Mouse (Mus musculus): ENCODE data around the gene Abhd4. TPM values are rescaled to one million over a fixed set of nuclear protein-coding genes. Genes with fewer than 3 reads are reported as not detected.

The Abhd4 gene
- total and polyA plus RNA-seq, 2 experiments, result 22.1 to 38.4 TPM

DNA sequence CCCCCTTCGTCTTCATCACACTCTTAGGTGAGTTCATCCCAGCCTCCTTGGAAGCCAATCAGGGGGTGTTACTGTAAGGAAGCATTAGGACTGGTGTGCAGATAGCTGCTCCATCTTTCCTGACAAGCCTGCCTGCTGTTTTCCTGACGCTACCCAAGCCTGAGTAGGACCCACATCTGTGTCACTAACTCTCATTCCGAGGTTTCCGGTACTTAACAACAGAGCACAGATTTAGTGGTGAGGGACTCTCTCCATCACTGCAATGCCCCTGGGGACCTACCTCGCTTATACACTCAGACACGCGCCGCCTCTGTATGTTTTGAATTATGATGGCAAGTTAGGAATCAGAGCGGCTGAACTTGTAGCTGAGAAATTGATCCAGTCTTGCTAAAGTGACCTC, 35.3 kb upstream of the Abhd4 start:
- 88% methylated on average over 9 of the region's 9 CpGs for WGBS
- DNase-seq (ENCODE audit: extremely low read depth, low read depth, low spot score), result no peak
- Histone ChIP-seq H3K79me2 (ENCODE audit: control insufficient read depth, insufficient read depth, low read length) (no peaks in the 10 kb centered on the region), H3K27me3 (ENCODE audit: control insufficient read depth, insufficient read depth, low read length) (no peaks in the 10 kb centered on the region), H3K9ac (ENCODE audit: low read depth, low read length) (no peak overlapping the region), H3K27ac (replicated peaks; ENCODE audit: insufficient read depth, low read depth, low read length) (no peak overlapping the region), H3K4me3 (ENCODE audit: insufficient read depth, low read depth, low read length) (no peak overlapping the region), H3K4me1 (ENCODE audit: control insufficient read depth, insufficient read depth, low read length) (0 out of 2 replicates have a peak, but pooled peaks cover 2% of the 10 kb centered on the region), H3K36me3 (ENCODE audit: control insufficient read depth, insufficient read depth, low read length) (no peaks in the 10 kb centered on the region)
- TF ChIP-seq POLR2A (IDR thresholded peaks at IDR 0.05; ENCODE audit: extremely low read depth, insufficient read depth, low read length), result no peak
- TF ChIP-seq CTCF (IDR thresholded peaks at IDR 0.05; ENCODE audit: low read depth, low read length), result no peak

DNA sequence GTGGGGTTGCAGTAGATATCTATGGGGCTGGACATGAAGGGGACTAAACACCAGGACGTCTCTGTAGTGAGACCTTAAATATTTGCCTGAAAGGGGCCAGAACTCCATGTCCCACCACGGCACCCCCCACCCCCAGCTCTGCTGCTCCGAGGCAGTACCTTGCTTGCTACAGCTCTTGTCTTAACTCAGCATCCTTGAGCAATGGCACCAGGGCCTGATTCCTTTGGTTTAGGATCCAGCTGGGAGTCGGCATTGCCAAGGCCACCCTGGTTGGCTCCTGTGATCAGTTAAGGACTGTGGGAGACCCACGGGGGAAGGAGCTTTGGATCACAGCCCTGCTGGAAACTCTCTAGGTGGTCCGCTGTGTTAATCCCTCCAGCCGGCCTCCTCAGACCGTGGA, 34.7 kb upstream of the Abhd4 start:
- 77% methylated on average over 8 of the region's 8 CpGs for WGBS

DNA sequence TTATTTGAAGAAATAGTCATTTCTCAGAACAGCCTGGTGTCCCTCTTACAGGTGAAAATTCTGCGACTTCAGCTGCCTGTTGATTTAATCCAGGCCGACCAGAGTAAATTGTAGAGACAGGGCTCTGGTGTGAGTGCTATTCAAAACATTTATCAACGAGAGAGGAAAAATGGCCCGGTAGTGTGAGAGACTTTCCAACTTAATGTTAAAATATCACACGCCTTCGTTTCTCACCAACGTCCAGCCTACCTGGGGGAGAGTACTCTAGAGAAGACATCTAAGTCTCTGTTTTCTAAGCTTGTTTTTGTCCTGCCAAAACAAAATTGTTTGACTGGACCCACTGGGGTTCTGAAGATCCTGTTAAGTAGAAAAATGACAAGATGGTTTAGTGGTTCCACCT, 34.1 kb upstream of the Abhd4 start:
- DNase-seq (ENCODE audit: extremely low read depth, low read depth, low spot score), result no peak
- H3K36me3 ChIP-seq (ENCODE audit: control insufficient read depth, insufficient read depth, low read length), result no peaks in the 10 kb centered on the region
- no peaks in the 10 kb centered on the region for H3K79me2 ChIP-seq (ENCODE audit: control insufficient read depth, insufficient read depth, low read length)
- H3K27me3 ChIP-seq (ENCODE audit: control insufficient read depth, insufficient read depth, low read length), result no peaks in the 10 kb centered on the region
- WGBS, result 80% methylated on average over 7 of the region's 7 CpGs
- no peak for TF ChIP-seq POLR2A (IDR thresholded peaks at IDR 0.05; ENCODE audit: extremely low read depth, insufficient read depth, low read length)
- no peak for TF ChIP-seq CTCF (IDR thresholded peaks at IDR 0.05; ENCODE audit: low read depth, low read length)
- no peak overlapping the region for H3K27ac ChIP-seq (replicated peaks; ENCODE audit: insufficient read depth, low read depth, low read length)
- H3K9ac ChIP-seq (ENCODE audit: low read depth, low read length), result no peak overlapping the region
- H3K4me3 ChIP-seq (ENCODE audit: insufficient read depth, low read depth, low read length), result no peak overlapping the region
- 0 out of 2 replicates have a peak, but pooled peaks cover 2% of the 10 kb centered on the region for H3K4me1 ChIP-seq (ENCODE audit: control insufficient read depth, insufficient read depth, low read length)

More for the DNA sequence above, 34.7 kb upstream of the Abhd4 start:
- Histone ChIP-seq H3K9ac (ENCODE audit: low read depth, low read length) (no peak overlapping the region), H3K4me3 (ENCODE audit: insufficient read depth, low read depth, low read length) (no peak overlapping the region), H3K27me3 (ENCODE audit: control insufficient read depth, insufficient read depth, low read length) (no peaks in the 10 kb centered on the region), H3K36me3 (ENCODE audit: control insufficient read depth, insufficient read depth, low read length) (no peaks in the 10 kb centered on the region), H3K27ac (replicated peaks; ENCODE audit: insufficient read depth, low read depth, low read length) (no peak overlapping the region), H3K4me1 (ENCODE audit: control insufficient read depth, insufficient read depth, low read length) (0 out of 2 replicates have a peak, but pooled peaks cover 2% of the 10 kb centered on the region), H3K79me2 (ENCODE audit: control insufficient read depth, insufficient read depth, low read length) (no peaks in the 10 kb centered on the region)
- TF ChIP-seq POLR2A (IDR thresholded peaks at IDR 0.05; ENCODE audit: extremely low read depth, insufficient read depth, low read length), result no peak
- TF ChIP-seq CTCF (IDR thresholded peaks at IDR 0.05; ENCODE audit: low read depth, low read length), result no peak
- no peak for DNase-seq (ENCODE audit: extremely low read depth, low read depth, low spot score)

DNA sequence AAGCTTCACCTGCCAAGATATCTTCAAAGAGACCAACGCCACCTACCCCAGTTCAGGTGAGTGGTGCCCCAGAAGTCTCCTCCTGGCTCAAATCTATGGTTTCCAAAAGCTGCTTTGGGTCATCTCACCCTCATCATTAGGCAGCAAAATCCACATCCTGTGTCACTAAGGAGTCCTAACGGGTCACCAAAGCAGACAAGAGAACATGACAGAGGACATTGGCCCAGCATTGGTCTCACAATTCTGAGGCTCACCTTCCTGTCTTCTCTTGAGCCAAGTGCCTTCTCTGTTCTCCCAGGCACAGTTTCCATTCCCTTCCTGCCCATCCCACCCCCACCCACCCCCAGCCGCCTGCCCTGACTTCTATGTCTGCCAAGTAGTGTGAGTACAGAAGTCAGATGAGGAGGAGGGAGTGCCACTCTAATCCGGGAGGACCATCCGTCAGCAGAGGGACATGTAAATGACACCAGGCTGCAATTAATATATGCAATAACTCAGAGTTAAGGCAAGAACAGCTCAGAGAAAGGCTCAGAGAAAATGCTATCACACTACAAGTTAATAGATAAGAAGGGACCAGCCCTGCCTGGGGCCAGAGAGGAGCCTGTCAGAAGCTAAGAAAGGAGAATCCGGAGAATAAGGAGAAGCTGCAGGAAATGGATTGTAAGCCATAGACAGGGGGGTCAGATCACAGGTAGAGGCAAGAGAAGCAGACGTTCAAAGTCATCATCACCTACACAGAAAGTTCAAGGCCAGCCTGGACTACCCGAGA, 33.1 kb upstream of the Abhd4 start:
- Histone ChIP-seq H3K9ac (ENCODE audit: low read depth, low read length) (no peak overlapping the region), H3K36me3 (ENCODE audit: control insufficient read depth, insufficient read depth, low read length) (no peaks in the 10 kb centered on the region), H3K4me3 (ENCODE audit: insufficient read depth, low read depth, low read length) (no peak overlapping the region), H3K27ac (replicated peaks; ENCODE audit: insufficient read depth, low read depth, low read length) (no peak overlapping the region), H3K27me3 (ENCODE audit: control insufficient read depth, insufficient read depth, low read length) (no peaks in the 10 kb centered on the region), H3K79me2 (ENCODE audit: control insufficient read depth, insufficient read depth, low read length) (no peaks in the 10 kb centered on the region), H3K4me1 (ENCODE audit: control insufficient read depth, insufficient read depth, low read length) (no peaks in the 10 kb centered on the region)
- DNase-seq (ENCODE audit: extremely low read depth, low read depth, low spot score), result no peak
- WGBS, result 79% methylated on average over 8 of the region's 8 CpGs
- TF ChIP-seq CTCF (IDR thresholded peaks at IDR 0.05; ENCODE audit: low read depth, low read length), result no peak
- no peak for TF ChIP-seq POLR2A (IDR thresholded peaks at IDR 0.05; ENCODE audit: extremely low read depth, insufficient read depth, low read length)

DNA sequence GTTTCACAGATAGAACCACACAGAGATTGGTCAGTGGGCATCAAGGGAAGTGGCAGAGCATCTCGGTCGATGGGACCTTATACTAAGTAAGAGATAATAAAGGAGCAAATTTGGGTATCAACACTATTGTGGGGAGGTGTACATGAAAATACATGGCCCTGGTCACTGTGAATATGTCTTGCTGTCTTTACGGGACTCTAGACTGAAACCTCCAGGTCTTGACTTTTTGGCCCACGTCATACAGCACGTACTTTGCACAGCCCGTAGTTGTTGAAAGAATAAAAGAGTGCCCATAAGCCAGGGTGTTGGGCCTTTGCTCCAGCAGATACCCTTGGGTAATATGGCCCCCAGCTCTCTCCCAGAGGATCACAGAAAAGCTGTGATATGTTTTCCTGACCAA, 32.3 kb upstream of the Abhd4 start:
- no peak overlapping the region for H3K27ac ChIP-seq (replicated peaks; ENCODE audit: insufficient read depth, low read depth, low read length)
- DNase-seq (ENCODE audit: extremely low read depth, low read depth, low spot score), result no peak
- no peak overlapping the region for H3K4me3 ChIP-seq (ENCODE audit: insufficient read depth, low read depth, low read length)
- no peak for TF ChIP-seq CTCF (IDR thresholded peaks at IDR 0.05; ENCODE audit: low read depth, low read length)
- TF ChIP-seq POLR2A (IDR thresholded peaks at IDR 0.05; ENCODE audit: extremely low read depth, insufficient read depth, low read length), result no peak
- WGBS, result 99% methylated on average over 6 of the region's 6 CpGs
- H3K4me1 ChIP-seq (ENCODE audit: control insufficient read depth, insufficient read depth, low read length), result no peaks in the 10 kb centered on the region
- H3K36me3 ChIP-seq (ENCODE audit: control insufficient read depth, insufficient read depth, low read length), result no peaks in the 10 kb centered on the region
- no peaks in the 10 kb centered on the region for H3K79me2 ChIP-seq (ENCODE audit: control insufficient read depth, insufficient read depth, low read length)
- H3K9ac ChIP-seq (ENCODE audit: low read depth, low read length), result no peak overlapping the region
- no peaks in the 10 kb centered on the region for H3K27me3 ChIP-seq (ENCODE audit: control insufficient read depth, insufficient read depth, low read length)

DNA sequence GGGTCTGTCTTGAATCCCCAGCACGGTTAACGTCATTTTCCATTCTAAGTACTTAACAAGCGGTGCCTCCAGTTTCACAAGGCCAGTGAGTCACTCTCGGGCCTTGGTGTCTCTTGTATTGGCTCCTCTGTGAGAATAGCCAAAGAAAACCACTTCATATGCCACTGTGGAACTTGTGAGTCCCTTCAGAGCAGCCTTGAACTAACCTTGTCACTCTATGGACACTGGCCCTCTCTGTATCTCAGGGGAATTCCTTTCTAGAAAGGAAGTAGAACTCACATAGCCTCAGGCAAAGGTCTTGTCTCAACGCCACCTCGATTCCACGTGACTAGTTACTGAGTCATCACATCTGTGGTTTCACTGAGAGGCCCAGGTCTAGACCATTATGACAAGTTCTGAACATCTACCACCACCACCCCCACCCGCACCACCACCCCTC, 31.7 kb upstream of the Abhd4 start:
- Histone ChIP-seq H3K4me3 (ENCODE audit: insufficient read depth, low read depth, low read length) (no peak overlapping the region), H3K27me3 (ENCODE audit: control insufficient read depth, insufficient read depth, low read length) (no peaks in the 10 kb centered on the region), H3K36me3 (ENCODE audit: control insufficient read depth, insufficient read depth, low read length) (no peaks in the 10 kb centered on the region), H3K79me2 (ENCODE audit: control insufficient read depth, insufficient read depth, low read length) (no peaks in the 10 kb centered on the region), H3K27ac (replicated peaks; ENCODE audit: insufficient read depth, low read depth, low read length) (no peak overlapping the region), H3K4me1 (ENCODE audit: control insufficient read depth, insufficient read depth, low read length) (no peaks in the 10 kb centered on the region), H3K9ac (ENCODE audit: low read depth, low read length) (no peak overlapping the region)
- 81% methylated on average over 8 of the region's 8 CpGs for WGBS
- TF ChIP-seq POLR2A (IDR thresholded peaks at IDR 0.05; ENCODE audit: extremely low read depth, insufficient read depth, low read length), result no peak
- no peak for TF ChIP-seq CTCF (IDR thresholded peaks at IDR 0.05; ENCODE audit: low read depth, low read length)
- DNase-seq (ENCODE audit: extremely low read depth, low read depth, low spot score), result peak; percentile 14
